Mouse (Mus musculus): ENCODE results near the gene Chil1.

DNA sequence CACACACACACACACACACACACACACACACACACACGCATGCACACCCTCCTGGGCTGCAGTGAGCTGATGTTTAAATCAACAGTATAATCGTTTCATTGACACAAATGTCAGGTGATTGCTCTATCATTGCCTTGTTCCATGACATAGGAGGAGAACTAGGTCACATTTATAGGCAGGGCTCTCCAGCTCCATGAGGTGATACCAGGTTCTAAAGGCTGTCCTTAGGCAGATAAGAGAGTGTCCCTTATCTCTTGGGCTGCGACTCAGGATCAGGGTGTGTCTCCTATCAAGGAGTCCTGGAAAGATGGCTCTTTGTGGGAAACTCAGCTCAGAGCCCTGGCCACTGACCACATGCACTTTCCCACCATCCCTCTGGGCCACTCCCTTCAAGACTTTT, 13.4 kb upstream of the Chil1 start:
- TF ChIP-seq CTCF (conservative IDR thresholded peaks at IDR 0.05 in 1 of 2, IDR thresholded peaks at IDR 0.05 in 1 of 2; ENCODE audit: low read depth in 2 of 2, low read length in 2 of 2) (no peak), POLR2A (IDR thresholded peaks at IDR 0.05; ENCODE audit: low read depth, low read length) (no peak)
